Mouse (Mus musculus): ENCODE results near the gene Me3.

Gene Me3

GRCm38 (mm10) chr7:89903442-89904343 lies 271.5 kb downstream of the Me3 start, which contains the start of gene Ccdc81:
Ccdc81 (minus strand) TSS chr7:89903629.
- DNase-seq (ENCODE audit: low read depth, low spot score), result no peak
